Mouse (Mus musculus) midbrain, postnatal 0 days (tissue): Measurements from ENCODE around the gene Olfr1177-ps. TPM values are rescaled to one million over a fixed set of nuclear protein-coding genes. Genes with fewer than 3 reads are reported as not detected.

Experiments used
- ATAC-seq: fragments of 200-750 bp; cut with Nextera tagmentation; 2 replicates; pipeline ENCODE4 v1.8.0; 2017; ENCODE audit warnings: moderate number of reproducible peaks, mild to moderate bottlenecking, moderate TSS enrichment, moderate library complexity; ENCODE audit not compliant: low FRiP score
- DNase-seq: peaks from one replicate; pipeline ENCODE4 v3.0.0-alpha.2; 2015; ENCODE audit warnings: low spot score
- H3K27ac ChIP-seq: fragments of 300-500 bp; sonication (generic); 2 replicates; pipeline ENCODE4 v1.5.1; 2014; ENCODE audit warnings: low read depth, mild to moderate bottlenecking, low read length, mixed read lengths
- H3K27me3 ChIP-seq: fragments of 300-500 bp; sonication (generic); 2 replicates; pipeline ENCODE4 v1.6.1; 2014; ENCODE audit warnings: low read length, control low read depth, mixed read lengths; ENCODE audit not compliant: insufficient read depth
- H3K36me3 ChIP-seq: fragments of 300-500 bp; sonication (generic); 2 replicates; pipeline ENCODE4 v1.6.1; 2014; ENCODE audit warnings: low read length, control low read depth, mixed read lengths; ENCODE audit not compliant: insufficient read depth
- H3K4me1 ChIP-seq: fragments of 300-500 bp; sonication (generic); 2 replicates; pipeline ENCODE4 v1.6.1; 2014; ENCODE audit warnings: mild to moderate bottlenecking, control low read depth, antibody characterized with exemption, low read length, mixed read lengths; ENCODE audit not compliant: insufficient read depth
- H3K4me2 ChIP-seq: fragments of 300-500 bp; sonication (generic); 2 replicates; pipeline ENCODE4 v1.6.1; 2014; ENCODE audit warnings: low read depth, mild to moderate bottlenecking, low read length, mixed read lengths; ENCODE audit not compliant: poor library complexity, severe bottlenecking
- H3K4me3 ChIP-seq: fragments of 300-500 bp; sonication (generic); 2 replicates; pipeline ENCODE4 v1.5.1; 2014; ENCODE audit warnings: low read depth, mild to moderate bottlenecking, low read length, moderate library complexity
- H3K9ac ChIP-seq: fragments of 300-500 bp; sonication (generic); replicated peaks from 2 replicates; pipeline ENCODE4 v1.6.1; 2014; ENCODE audit warnings: mild to moderate bottlenecking, low read length, moderate library complexity, mixed read lengths; ENCODE audit not compliant: poor library complexity, severe bottlenecking
- H3K9me3 ChIP-seq: fragments of 300-500 bp; sonication (generic); 2 replicates; pipeline ENCODE4 v1.6.1; 2016; ENCODE audit warnings: low read length, control low read depth
- CTCF ChIP-seq: IDR thresholded peaks from 2 replicates; pipeline ENCODE4 v1.5.1; 2016; ENCODE audit warnings: antibody characterized with exemption, mild to moderate bottlenecking
- WGBS: fragments of 180-500 bp; shearing (Covaris S2); extraction: QIAGEN DNeasy Blood & Tissue Kit; methylation state at CpG from one replicate; pipeline ENCODE4 v1.1.7; 2014; 5-methylcytosine and 5-hydroxymethylcytosine counted together
- polyA plus RNA-seq: library from polyadenylated mRNA; unstranded; fragments of >200 nt; fragmentation: Nextera tagmentation; extraction: Ambion mirVana; gene quantifications from 2 replicates; pipeline ENCODE4 v1.2.1, GENCODE M21; 2015
- total RNA-seq: library from RNA; depleted of rRNA; stranded (reverse); fragments of >200 nt; gene quantifications from 2 replicates; pipeline ENCODE4 v1.2.3, GENCODE M21; 2014; rRNA removed

Olfr1177-ps gene
- total RNA-seq (not detected in 2 replicates), polyA plus RNA-seq (not detected in 2 replicates)

- no peak within 1 kb of the TSS for H3K9ac ChIP-seq
- H3K36me3 ChIP-seq: no peaks in the 10 kb centered on the region
- no peaks in the 10 kb centered on the region for H3K4me1 ChIP-seq
- ATAC-seq: no peak
- 75% methylated on average over 1 of the region's 1 CpGs for WGBS
- no peak for DNase-seq
- no peaks in the 10 kb centered on the region for H3K27me3 ChIP-seq
- no peak within 1 kb of the TSS for H3K27ac ChIP-seq
- no peak within 1 kb of the TSS for H3K4me2 ChIP-seq
- TF ChIP-seq CTCF: no peak
- no peak within 1 kb of the TSS for H3K4me3 ChIP-seq
- no peaks in the 10 kb centered on the region for H3K9me3 ChIP-seq
Measured at GRCm38 (mm10) chr2:88346392-88346791, at the start of gene Olfr1177-ps. Gene Olfr1177-ps (minus strand): TSS chr2:88346492.

GRCm38 (mm10) chr2:88386762-88387161, 40.5 kb upstream of the Olfr1177-ps start, which contains the start of gene Olfr1178:
Gene Olfr1178 (plus strand): TSS chr2:88387062.
- no peak for TF ChIP-seq CTCF
- ATAC-seq (no peak), DNase-seq (no peak)
- Histone ChIP-seq H3K4me2 (no peak within 1 kb of the TSS), H3K36me3 (no peaks in the 10 kb centered on the region), H3K27ac (no peak within 1 kb of the TSS), H3K27me3 (no peaks in the 10 kb centered on the region), H3K9me3 (no peaks in the 10 kb centered on the region), H3K4me1 (no peaks in the 10 kb centered on the region), H3K9ac (no peak within 1 kb of the TSS), H3K4me3 (no peak within 1 kb of the TSS)
- 79% methylated on average over 1 of the region's 1 CpGs for WGBS

GRCm38 (mm10) chr2:88356304-88356703, 10.0 kb upstream of the Olfr1177-ps start:
- no peaks in the 10 kb centered on the region for H3K4me1 ChIP-seq
- no peak overlapping the region for H3K4me3 ChIP-seq
- 0 out of 2 replicates have a peak, but pooled peaks have one; percentile 34 for ATAC-seq
- peak; percentile 82 for TF ChIP-seq CTCF
- no peaks in the 10 kb centered on the region for H3K36me3 ChIP-seq
- no peaks in the 10 kb centered on the region for H3K27me3 ChIP-seq
- DNase-seq: peak; percentile 84
- 3% methylated on average over 2 of the region's 2 CpGs for WGBS
- H3K9me3 ChIP-seq: no peaks in the 10 kb centered on the region
- no peak overlapping the region for H3K27ac ChIP-seq
- H3K9ac ChIP-seq: no peak overlapping the region
- no peak overlapping the region for H3K4me2 ChIP-seq

- no peak for ATAC-seq
- no peak within 1 kb of the TSS for H3K4me2 ChIP-seq
- TF ChIP-seq CTCF: no peak
- H3K27me3 ChIP-seq: no peaks in the 10 kb centered on the region
- 66% methylated on average over 1 of the region's 1 CpGs for WGBS
- no peak within 1 kb of the TSS for H3K27ac ChIP-seq
- H3K36me3 ChIP-seq: no peaks in the 10 kb centered on the region
- no peaks in the 10 kb centered on the region for H3K9me3 ChIP-seq
- H3K4me1 ChIP-seq: no peaks in the 10 kb centered on the region
- DNase-seq: no peak
- H3K4me3 ChIP-seq: no peak within 1 kb of the TSS
- no peak within 1 kb of the TSS for H3K9ac ChIP-seq
Measured at GRCm38 (mm10) chr2:88336421-88336820, 9.9 kb downstream of the Olfr1177-ps start, which contains the start of gene Olfr1176. Gene Olfr1176 (plus strand): TSS chr2:88336721.

GRCm38 (mm10) chr2:88327115-88327514, 19.2 kb downstream of the Olfr1177-ps start, which contains the start of gene Olfr1175-ps:
Gene Olfr1175-ps (minus strand): TSS chr2:88327215.
- H3K9me3 ChIP-seq: no peaks in the 10 kb centered on the region
- WGBS: 81% methylated on average over 2 of the region's 2 CpGs
- DNase-seq: no peak
- no peak within 1 kb of the TSS for H3K27ac ChIP-seq
- no peak within 1 kb of the TSS for H3K9ac ChIP-seq
- ATAC-seq: no peak
- H3K36me3 ChIP-seq: no peaks in the 10 kb centered on the region
- H3K4me3 ChIP-seq: no peak within 1 kb of the TSS
- TF ChIP-seq CTCF: no peak
- no peaks in the 10 kb centered on the region for H3K27me3 ChIP-seq
- no peaks in the 10 kb centered on the region for H3K4me1 ChIP-seq
- H3K4me2 ChIP-seq: no peak within 1 kb of the TSS

GRCm38 (mm10) chr2:88315035-88315434, 31.3 kb downstream of the Olfr1177-ps start, which contains the start of gene Olfr1174-ps:
Gene Olfr1174-ps (minus strand): TSS chr2:88315135.
- Histone ChIP-seq H3K9ac (no peak within 1 kb of the TSS), H3K4me1 (no peaks in the 10 kb centered on the region), H3K4me3 (no peak within 1 kb of the TSS), H3K27me3 (no peaks in the 10 kb centered on the region), H3K27ac (no peak within 1 kb of the TSS), H3K4me2 (no peak within 1 kb of the TSS), H3K36me3 (no peaks in the 10 kb centered on the region), H3K9me3 (no peaks in the 10 kb centered on the region)
- no peak for ATAC-seq
- TF ChIP-seq CTCF: no peak
- WGBS: 89% methylated on average over 4 of the region's 4 CpGs
- DNase-seq: no peak

Other genes with a start within 250 kb of the Olfr1177-ps start
- not detected in 2 replicates for gene Olfr1166, start 218.2 kb downstream of the Olfr1177-ps start, total RNA-seq
- gene Olfr1166, start 218.2 kb downstream of the Olfr1177-ps start, polyA plus RNA-seq: not detected in 2 replicates
- gene Olfr1167, start 191.3 kb downstream of the Olfr1177-ps start, total RNA-seq: not detected in 2 replicates
- gene Olfr1167, start 191.3 kb downstream of the Olfr1177-ps start, polyA plus RNA-seq: not detected in 2 replicates
- gene Olfr1168, start 164.6 kb downstream of the Olfr1177-ps start, total RNA-seq: not detected in 2 replicates
- gene Olfr1168, start 164.6 kb downstream of the Olfr1177-ps start, polyA plus RNA-seq: not detected in 2 replicates
- gene Olfr1170, start 118.2 kb downstream of the Olfr1177-ps start, total RNA-seq: not detected in 2 replicates
- not detected in 2 replicates for gene Olfr1170, start 118.2 kb downstream of the Olfr1177-ps start, polyA plus RNA-seq
- not detected in 2 replicates for gene Olfr1173, start 66.6 kb downstream of the Olfr1177-ps start, total RNA-seq
- not detected in 2 replicates for gene Olfr1173, start 66.6 kb downstream of the Olfr1177-ps start, polyA plus RNA-seq
- not detected in 2 replicates for gene Olfr1174-ps, start 31.4 kb downstream of the Olfr1177-ps start, total RNA-seq
- not detected in 2 replicates for gene Olfr1174-ps, start 31.4 kb downstream of the Olfr1177-ps start, polyA plus RNA-seq
- not detected in 2 replicates for gene Olfr1175-ps, start 19.3 kb downstream of the Olfr1177-ps start, total RNA-seq
- not detected in 2 replicates for gene Olfr1175-ps, start 19.3 kb downstream of the Olfr1177-ps start, polyA plus RNA-seq
- not detected in 2 replicates for gene Olfr1176, start 9.8 kb downstream of the Olfr1177-ps start, total RNA-seq
- not detected in 2 replicates for gene Olfr1176, start 9.8 kb downstream of the Olfr1177-ps start, polyA plus RNA-seq
- gene Olfr1178, start 40.6 kb upstream of the Olfr1177-ps start, total RNA-seq: not detected in 2 replicates
- gene Olfr1178, start 40.6 kb upstream of the Olfr1177-ps start, polyA plus RNA-seq: not detected in 2 replicates
- not detected in 2 replicates for gene Olfr1179, start 60.0 kb upstream of the Olfr1177-ps start, total RNA-seq
- gene Olfr1179, start 60.0 kb upstream of the Olfr1177-ps start, polyA plus RNA-seq: not detected in 2 replicates
- not detected in 2 replicates for gene Olfr1180, start 72.7 kb upstream of the Olfr1177-ps start, total RNA-seq
- not detected in 2 replicates for gene Olfr1180, start 72.7 kb upstream of the Olfr1177-ps start, polyA plus RNA-seq
- not detected in 2 replicates for gene Olfr1181, start 79.7 kb upstream of the Olfr1177-ps start, total RNA-seq
- gene Olfr1181, start 79.7 kb upstream of the Olfr1177-ps start, polyA plus RNA-seq: not detected in 2 replicates
- gene Gm13757, start 102.6 kb upstream of the Olfr1177-ps start, total RNA-seq: not detected in 2 replicates
- gene Gm13757, start 102.6 kb upstream of the Olfr1177-ps start, polyA plus RNA-seq: not detected in 2 replicates
- not detected in 2 replicates for gene Olfr1183, start 108.4 kb upstream of the Olfr1177-ps start, total RNA-seq
- gene Olfr1183, start 108.4 kb upstream of the Olfr1177-ps start, polyA plus RNA-seq: not detected in 2 replicates
- gene Olfr1184, start 137.1 kb upstream of the Olfr1177-ps start, total RNA-seq: not detected in 2 replicates
- not detected in 2 replicates for gene Olfr1184, start 137.1 kb upstream of the Olfr1177-ps start, polyA plus RNA-seq
- not detected in 2 replicates for gene Olfr1185-ps1, start 146.8 kb upstream of the Olfr1177-ps start, total RNA-seq
- not detected in 2 replicates for gene Olfr1185-ps1, start 146.8 kb upstream of the Olfr1177-ps start, polyA plus RNA-seq
- gene Olfr1186, start 172.1 kb upstream of the Olfr1177-ps start, total RNA-seq: not detected in 2 replicates
- gene Olfr1186, start 172.1 kb upstream of the Olfr1177-ps start, polyA plus RNA-seq: not detected in 2 replicates
- not detected in 2 replicates for gene Olfr1188, start 210.4 kb upstream of the Olfr1177-ps start, total RNA-seq
- not detected in 2 replicates for gene Olfr1188, start 210.4 kb upstream of the Olfr1177-ps start, polyA plus RNA-seq
- gene Olfr1189, start 240.0 kb upstream of the Olfr1177-ps start, total RNA-seq: not detected in 2 replicates
- not detected in 2 replicates for gene Olfr1189, start 240.0 kb upstream of the Olfr1177-ps start, polyA plus RNA-seq